Mouse (Mus musculus) CH12.LX (cell line): ENCODE results near the gene Creg2.

Experiments used
- EP300 ChIP-seq: IDR thresholded peaks from 2 replicates; pipeline ENCODE4 v1.6.1; 2011; ENCODE audit warnings: low read length, improper control_type of control experiment
- POLR2A ChIP-seq: IDR thresholded peaks from 2 replicates; pipeline ENCODE4 v1.6.1; 2011; ENCODE audit warnings: low read depth, mild to moderate bottlenecking, improper control_type of control experiment, low read length
- SMC3 ChIP-seq: IDR thresholded peaks from 2 replicates; pipeline ENCODE4 v1.6.1; 2011; ENCODE audit warnings: low read depth, low read length, improper control_type of control experiment
- ZC3H11A ChIP-seq: IDR thresholded peaks from 2 replicates; pipeline ENCODE4 v1.6.1; 2012; ENCODE audit warnings: low read depth, mild to moderate bottlenecking, inconsistent platforms, low read length, improper control_type of control experiment
- ZMIZ1 ChIP-seq: IDR thresholded peaks from 2 replicates; pipeline ENCODE4 v1.6.1; 2012; ENCODE audit warnings: low read depth, mild to moderate bottlenecking, inconsistent platforms, low read length, improper control_type of control experiment

GRCm38 (mm10) chr1:39623729-39624128 lies 27.5 kb downstream of the Creg2 start:
- TF ChIP-seq POLR2A: no peak
- no peak for TF ChIP-seq ZC3H11A
- no peak for TF ChIP-seq EP300
- no peak for TF ChIP-seq ZMIZ1
- no peak for TF ChIP-seq SMC3
